Mouse (Mus musculus) right cerebral cortex, postnatal 4 days (tissue): ENCODE measurements at regions not wholly inside any gene's neighbourhood (a gene's known extent, or its start where the extent isn't known, plus 50 kb on each side); places are given as distances from the start of the nearest gene placed in this dataset.

Source experiments
- DNase-seq: peaks from one replicate; pipeline ENCODE4 v3.0.0-alpha.2; 2022

DNA sequence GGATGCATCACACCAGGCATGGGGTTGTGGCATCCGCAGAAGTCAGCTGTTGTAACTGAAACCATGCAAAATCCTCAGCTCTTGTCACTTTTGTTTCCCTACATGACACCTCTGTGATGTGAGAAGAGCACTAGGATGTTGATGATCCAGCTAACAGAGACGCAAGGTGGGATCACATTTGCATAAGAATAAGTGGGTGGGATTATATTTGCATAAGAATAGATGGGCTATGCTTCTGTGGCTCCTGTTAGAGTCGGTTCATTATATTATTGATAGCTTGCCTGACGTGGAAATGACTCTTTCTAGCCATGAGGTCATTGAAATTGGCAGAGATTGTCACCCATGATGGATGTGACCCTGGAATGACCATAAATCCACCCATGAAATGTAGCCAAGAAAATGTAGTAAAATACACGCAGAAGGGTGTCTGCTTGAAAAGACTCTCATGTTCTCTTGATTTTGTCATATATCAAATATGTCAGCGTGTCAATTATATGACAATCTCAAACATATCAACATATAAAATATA is 102.2 kb upstream of the Arg1 start:
- no peak for DNase-seq

GRCm38 (mm10) chr10:25023601-25024157 is 96.4 kb upstream of the Arg1 start:
- no peak for DNase-seq

DNA sequence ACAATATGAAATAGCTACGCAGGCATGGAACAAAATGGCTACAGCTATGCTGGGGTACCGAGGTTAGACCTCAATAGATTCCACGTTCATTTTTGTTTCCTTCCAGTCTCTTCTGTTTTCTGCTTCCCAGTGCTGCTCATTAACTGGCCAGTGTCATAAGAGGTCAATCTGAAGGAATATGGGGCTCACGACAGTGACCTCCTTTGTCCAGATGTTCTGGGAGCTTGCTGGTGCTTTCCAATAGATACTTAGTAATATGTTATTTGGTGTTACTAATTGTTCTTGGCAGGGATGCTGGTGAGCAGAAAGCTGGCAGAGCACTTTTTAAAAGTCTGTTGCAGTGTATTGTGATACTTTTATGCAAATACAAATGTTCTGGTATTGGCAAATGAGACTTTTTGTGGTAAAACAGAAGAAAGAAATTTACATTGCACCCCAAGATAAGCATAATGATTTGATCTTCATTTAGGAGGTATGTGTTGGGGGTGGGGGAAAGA is 95.8 kb upstream of the Arg1 start:
- no peak for DNase-seq

DNA sequence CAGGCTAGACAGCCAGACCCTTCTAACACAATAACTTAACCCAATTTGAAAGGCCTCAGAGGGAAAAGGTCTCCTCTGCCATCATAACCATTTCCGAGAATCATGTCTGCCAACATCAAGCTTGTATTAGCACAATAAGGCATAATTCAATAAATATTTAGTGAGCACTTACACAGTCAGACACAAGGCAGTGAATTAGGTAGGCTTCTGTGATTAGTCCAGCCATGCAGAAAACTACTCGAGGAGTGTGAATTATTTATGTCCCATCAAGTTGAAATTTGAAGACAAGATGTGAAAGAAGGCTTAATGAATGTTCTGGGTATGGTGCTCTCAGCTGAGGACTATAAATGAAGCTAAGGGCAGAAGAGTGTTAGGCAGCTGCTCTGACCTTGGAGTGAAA is 91.7 kb upstream of the Arg1 start:
- DNase-seq, result no peak

- no peak for DNase-seq
Measured at GRCm38 (mm10) chr10:25017843-25018242, 90.6 kb upstream of the Arg1 start.

GRCm38 (mm10) chr10:25016110-25016509 is 88.8 kb upstream of the Arg1 start:
- DNase-seq, result peak; percentile 27

DNA sequence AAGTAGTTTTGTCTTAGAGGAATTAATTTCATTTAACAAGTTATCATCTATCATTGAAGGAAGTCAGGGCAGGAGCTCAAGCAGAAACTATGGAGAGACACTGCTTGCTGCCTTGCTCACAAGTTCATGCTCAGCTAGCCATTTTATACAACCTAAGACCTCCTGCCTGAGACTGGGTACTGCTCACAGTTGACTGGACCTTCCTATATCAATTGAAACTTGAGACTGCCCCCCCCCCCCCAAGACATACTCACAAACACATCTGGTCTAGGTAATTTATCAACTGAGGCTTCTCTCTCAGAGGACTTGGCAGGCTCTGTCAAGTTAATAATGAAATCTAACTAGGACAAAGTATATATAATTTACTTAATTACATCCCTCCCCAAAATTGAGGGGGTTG is 84.8 kb upstream of the Arg1 start:
- DNase-seq, result no peak

DNA sequence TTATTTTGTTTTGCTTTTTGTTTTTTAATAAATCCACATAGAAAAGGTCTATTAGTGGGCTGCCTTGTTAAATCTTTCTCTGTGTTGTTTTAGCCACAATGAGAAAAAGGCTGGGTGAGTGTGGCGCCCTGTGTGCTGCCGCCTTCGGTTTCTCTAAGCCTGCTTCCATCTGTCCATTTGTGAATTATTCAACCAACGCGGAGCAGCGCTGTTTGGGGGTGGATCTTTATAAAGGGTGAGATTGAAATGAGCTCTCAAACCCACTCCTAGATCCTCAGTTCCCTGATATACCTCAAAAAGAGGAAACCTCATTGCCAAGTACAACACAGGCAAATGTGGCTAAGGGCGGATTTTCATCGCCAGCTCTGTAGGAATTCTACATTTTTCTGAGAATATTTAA is 74.0 kb upstream of the Arg1 start:
- DNase-seq, result no peak

DNA sequence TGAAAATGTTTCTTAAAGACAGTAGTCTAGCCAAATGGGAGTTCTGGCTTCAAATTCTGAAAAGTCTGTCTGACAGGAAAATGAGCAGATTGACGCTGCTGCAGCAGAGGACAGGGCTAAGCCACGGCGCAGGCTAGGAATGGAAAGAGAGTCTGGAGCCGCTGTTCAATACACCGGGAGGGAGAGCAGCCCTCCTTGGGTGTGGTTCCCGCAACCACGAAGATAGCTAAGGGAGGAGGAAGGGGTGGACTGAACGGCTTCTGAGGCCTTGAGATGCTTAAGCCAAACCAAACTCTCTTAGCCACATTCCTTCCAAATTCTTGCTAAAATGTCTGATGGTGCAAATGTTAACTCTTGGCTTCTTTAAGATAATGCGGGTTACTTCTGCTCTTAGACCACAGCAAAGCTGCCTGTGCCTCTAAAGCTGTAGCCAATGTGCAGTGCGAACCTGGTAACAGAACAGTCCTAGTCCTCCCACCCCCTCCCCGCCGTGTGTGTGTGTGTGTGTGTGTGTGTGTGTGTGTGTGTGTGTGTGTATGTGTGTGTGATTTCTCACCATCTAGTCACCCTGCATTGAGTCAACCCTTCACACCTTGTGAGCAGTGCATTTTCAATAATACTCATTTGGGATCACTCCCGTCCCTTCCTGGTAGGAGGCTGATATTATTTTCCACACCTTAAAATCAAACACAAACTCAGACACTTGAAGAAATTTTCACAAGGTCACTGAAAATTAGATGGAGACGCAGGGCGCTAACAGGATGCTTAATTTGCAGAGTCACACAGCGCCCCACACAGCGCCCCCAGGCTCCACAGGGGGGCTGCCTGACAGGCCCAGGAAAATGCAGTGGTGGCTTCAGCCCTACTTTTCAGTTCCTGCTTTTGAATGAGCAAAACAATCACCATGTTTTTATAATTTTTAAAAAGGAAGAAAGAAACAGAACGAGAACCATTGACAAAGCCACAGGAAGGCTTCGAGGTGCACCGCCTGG is 73.2 kb upstream of the Arg1 start:
- no peak for DNase-seq

GRCm38 (mm10) chr10:24999807-25000206 is 72.5 kb upstream of the Arg1 start:
- DNase-seq, result no peak

GRCm38 (mm10) chr10:24997661-24998060 is 70.4 kb upstream of the Arg1 start:
- no peak for DNase-seq

- DNase-seq, result no peak
Measured at GRCm38 (mm10) chr10:24995751-24996150, 68.5 kb upstream of the Arg1 start.

- no peak for DNase-seq
Measured at GRCm38 (mm10) chr10:24989965-24990653, 62.8 kb upstream of the Arg1 start.

- no peak for DNase-seq
Measured at GRCm38 (mm10) chr10:24984801-24985200, 57.5 kb upstream of the Arg1 start.

DNA sequence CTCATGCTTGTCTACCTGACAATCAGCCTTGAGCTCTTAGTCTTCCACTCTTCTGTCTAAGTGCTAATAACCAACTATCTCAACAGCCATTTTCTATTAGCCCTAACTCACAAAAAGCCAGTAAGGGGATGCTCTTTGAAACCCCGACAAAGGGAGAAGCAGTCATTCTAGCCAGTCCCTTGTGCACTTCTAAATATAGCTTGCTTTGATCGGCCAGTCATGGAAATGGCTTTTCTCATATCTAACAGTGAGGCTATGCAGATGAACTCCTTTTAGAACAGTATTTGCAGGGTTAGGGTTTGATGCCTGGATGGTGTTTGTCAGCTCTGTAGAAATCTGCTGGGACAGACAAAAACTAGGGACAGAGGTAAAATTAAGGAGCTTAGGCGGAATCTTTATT is 54.5 kb upstream of the Arg1 start:
- DNase-seq, result no peak
